Mouse (Mus musculus) MEL (cell line): ENCODE data around the gene Spag6l. TPM values are rescaled to one million over a fixed set of nuclear protein-coding genes. Genes with fewer than 3 reads are reported as not detected.
"Not testable (repeated sequence)": the region's sequence is repeated elsewhere in the genome, so short reads cannot be mapped to it uniquely, and the experiment has no call there.

Source experiments
- DNase-seq: peaks from one replicate; pipeline ENCODE4 v3.0.0; 2011; ENCODE audit warnings: low read depth, low spot score
- H3K27ac ChIP-seq: 2 replicates; pipeline ENCODE4 v1.5.1; 2012; ENCODE audit warnings: low read depth, mild to moderate bottlenecking, control low read depth, low read length, moderate library complexity; ENCODE audit not compliant: control insufficient read depth
- H3K27me3 ChIP-seq, 2 experiments: fragments of 150-350 bp in 1 of 2; sonication (generic) in 1 of 2; 2 replicates each; pipeline ENCODE4 v1.6.1; 2012; ENCODE audit warnings: low read length in 2 of 2, mild to moderate bottlenecking in 2 of 2, improper control_type of control experiment in 1 of 2, moderate library complexity in 1 of 2; ENCODE audit not compliant: insufficient read depth in 2 of 2, control insufficient read depth in 1 of 2
- H3K36me3 ChIP-seq, 2 experiments: 2 replicates each; pipeline ENCODE4 v1.6.1; 2012 to 2014; ENCODE audit warnings: low read length in 2 of 2, improper control_type of control experiment in 1 of 2, inconsistent platforms in 1 of 2, mild to moderate bottlenecking in 1 of 2; ENCODE audit not compliant: insufficient read depth in 2 of 2, control insufficient read depth in 1 of 2
- H3K4me1 ChIP-seq, 2 experiments: fragments of 150-350 bp in 1 of 2; sonication (generic) in 1 of 2; 2 replicates each; pipeline ENCODE4 v1.6.1; 2012; ENCODE audit warnings: low read length in 2 of 2, improper control_type of control experiment in 1 of 2, mild to moderate bottlenecking in 1 of 2; ENCODE audit not compliant: insufficient read depth in 2 of 2, control insufficient read depth in 1 of 2
- H3K4me3 ChIP-seq, 2 experiments: fragments of 150-350 bp in 1 of 2; sonication (generic) in 1 of 2; 2 replicates each; pipeline ENCODE4 v1.5.1; 2012; ENCODE audit warnings: low read depth in 2 of 2, low read length in 2 of 2, mild to moderate bottlenecking in 2 of 2, moderate library complexity in 2 of 2, control low read depth in 1 of 2, improper control_type of control experiment in 1 of 2; ENCODE audit not compliant: control insufficient read depth in 1 of 2, insufficient read depth in 1 of 2
- H3K79me2 ChIP-seq: 2 replicates; pipeline ENCODE4 v1.6.1; 2012; ENCODE audit warnings: mild to moderate bottlenecking, low read length, moderate library complexity; ENCODE audit not compliant: control insufficient read depth, poor library complexity, insufficient read depth
- H3K9ac ChIP-seq: 2 replicates; pipeline ENCODE4 v1.6.1; 2012; ENCODE audit warnings: low read depth, mild to moderate bottlenecking, control low read depth, low read length, moderate library complexity; ENCODE audit not compliant: control insufficient read depth, poor library complexity, severe bottlenecking
- H3K9me3 ChIP-seq: fragments of 150-350 bp; sonication (generic); replicated peaks from 2 replicates; pipeline ENCODE4 v1.6.1; 2012; ENCODE audit warnings: mild to moderate bottlenecking, low read length, improper control_type of control experiment, moderate library complexity; ENCODE audit not compliant: insufficient read depth
- BHLHE40 ChIP-seq: IDR thresholded peaks from 2 replicates; pipeline ENCODE4 v1.6.1; 2012; ENCODE audit warnings: low read depth, mild to moderate bottlenecking, inconsistent platforms, low read length, improper control_type of control experiment, borderline replicate concordance
- CHD2 ChIP-seq: IDR thresholded peaks from 2 replicates; pipeline ENCODE4 v1.6.1; 2011; ENCODE audit warnings: low read length, improper control_type of control experiment
- CTCF ChIP-seq, 3 experiments: IDR thresholded peaks in 2 of 3; conservative IDR thresholded peaks in 1 of 3; 2 replicates each; pipeline ENCODE4 v1.5.1; 2011 to 2012; ENCODE audit warnings: low read length in 3 of 3, low read depth in 2 of 3, mild to moderate bottlenecking in 2 of 3, improper control_type of control experiment in 1 of 3, inconsistent platforms in 1 of 3, mixed read lengths in 1 of 3, moderate library complexity in 1 of 3; ENCODE audit not compliant: control insufficient read depth in 1 of 3, insufficient read depth in 1 of 3, poor library complexity in 1 of 3, severe bottlenecking in 1 of 3
- EP300 ChIP-seq, 2 experiments: IDR thresholded peaks; 2 replicates each; pipeline ENCODE4 v1.6.1; 2011; ENCODE audit warnings: improper control_type of control experiment in 2 of 2, low read length in 2 of 2, low read depth in 1 of 2, mild to moderate bottlenecking in 1 of 2
- ETS1 ChIP-seq: IDR thresholded peaks from 2 replicates; pipeline ENCODE4 v1.6.1; 2012; ENCODE audit warnings: low read depth, mild to moderate bottlenecking, inconsistent platforms, low read length, improper control_type of control experiment, moderate library complexity
- GABPA ChIP-seq: IDR thresholded peaks from 2 replicates; pipeline ENCODE4 v1.6.1; 2012; ENCODE audit warnings: low read depth, mild to moderate bottlenecking, inconsistent platforms, low read length, improper control_type of control experiment, moderate library complexity
- POLR2AphosphoS2 ChIP-seq: IDR thresholded peaks from 2 replicates; pipeline ENCODE4 v1.6.1; 2011; ENCODE audit warnings: low read length, improper control_type of control experiment
- RAD21 ChIP-seq: IDR thresholded peaks from 2 replicates; pipeline ENCODE4 v1.6.1; 2011; ENCODE audit warnings: mild to moderate bottlenecking, low read depth, low read length, improper control_type of control experiment
- SMC3 ChIP-seq: IDR thresholded peaks from 2 replicates; pipeline ENCODE4 v1.6.1; 2011; ENCODE audit warnings: low read depth, low read length, improper control_type of control experiment
- TBP ChIP-seq: IDR thresholded peaks from 2 replicates; pipeline ENCODE4 v1.8.0; 2011; ENCODE audit warnings: low read depth, low read length, improper control_type of control experiment
- TCF12 ChIP-seq: IDR thresholded peaks from 2 replicates; pipeline ENCODE4 v1.6.1; 2014; ENCODE audit warnings: low read depth, mild to moderate bottlenecking, inconsistent platforms, low read length, improper control_type of control experiment, moderate library complexity
- USF2 ChIP-seq, 2 experiments: IDR thresholded peaks; 2 replicates each; pipeline ENCODE4 v1.6.1; 2011 to 2012; ENCODE audit warnings: improper control_type of control experiment in 2 of 2, low read length in 2 of 2, borderline replicate concordance in 1 of 2, inconsistent platforms in 1 of 2, low read depth in 1 of 2, mild to moderate bottlenecking in 1 of 2; ENCODE audit not compliant: insufficient read depth in 1 of 2
- ZC3H11A ChIP-seq: IDR thresholded peaks from 2 replicates; pipeline ENCODE4 v1.6.1; 2012; ENCODE audit warnings: low read depth, mild to moderate bottlenecking, inconsistent platforms, low read length, improper control_type of control experiment
- ZKSCAN1 ChIP-seq: IDR thresholded peaks from 2 replicates; pipeline ENCODE4 v1.6.1; 2012; ENCODE audit warnings: low read depth, mild to moderate bottlenecking, inconsistent platforms, low read length, improper control_type of control experiment, moderate library complexity
- ZNF384 ChIP-seq: IDR thresholded peaks from 2 replicates; pipeline ENCODE4 v1.6.1; 2012; ENCODE audit warnings: low read depth, mild to moderate bottlenecking, inconsistent platforms, low read length, improper control_type of control experiment
- polyA plus RNA-seq, 2 experiments: library from polyadenylated mRNA; stranded (reverse) in 1 of 2; unstranded in 1 of 2; fragments of >175 nt in 1 of 2; fragments of >200 nt in 1 of 2; gene quantifications; 2 replicates each; pipeline versions ENCODE4 v1.2.1 to v1.2.4; 2012; ENCODE audit warnings: low replicate concordance in 2 of 2, low read depth in 1 of 2; ENCODE audit not compliant: insufficient read length in 2 of 2, insufficient read depth in 1 of 2, missing spikeins in 1 of 2
- total RNA-seq: library from RNA; depleted of rRNA; stranded (reverse); fragments of 300-350 nt; gene quantifications from 2 replicates; pipeline ENCODE4 v1.2.3, GENCODE M21; 2012

Gene Spag6l
- total and polyA plus RNA-seq, 3 experiments, result not detected

DNA sequence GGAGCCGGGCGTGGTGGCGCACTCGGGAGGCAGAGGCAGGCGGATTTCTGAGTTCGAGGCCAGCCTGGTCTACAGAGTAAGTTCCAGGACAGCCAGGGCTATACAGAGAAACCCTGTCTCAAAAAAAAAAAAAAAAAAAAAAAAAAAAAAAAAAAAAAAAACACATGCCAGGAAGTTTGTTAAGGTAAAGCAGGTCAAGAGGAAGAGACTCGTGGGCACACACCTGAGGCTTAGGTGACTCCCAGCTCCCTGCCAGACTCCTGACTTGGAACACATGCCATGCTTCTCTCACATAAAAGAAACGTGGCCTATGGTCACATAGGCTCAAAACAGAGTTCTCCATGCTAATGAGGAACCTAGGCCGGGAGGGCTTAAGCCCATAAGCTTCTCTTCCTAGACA, 26.8 kb upstream of the Spag6l start:
- peak; percentile 52 for TF ChIP-seq ZNF384
- not testable (repeated sequence) for H3K27me3 ChIP-seq, H3K4me1 ChIP-seq, DNase-seq, H3K4me3 ChIP-seq, H3K36me3 ChIP-seq, H3K27ac ChIP-seq, H3K9me3 ChIP-seq, H3K9ac ChIP-seq, H3K79me2 ChIP-seq

DNA sequence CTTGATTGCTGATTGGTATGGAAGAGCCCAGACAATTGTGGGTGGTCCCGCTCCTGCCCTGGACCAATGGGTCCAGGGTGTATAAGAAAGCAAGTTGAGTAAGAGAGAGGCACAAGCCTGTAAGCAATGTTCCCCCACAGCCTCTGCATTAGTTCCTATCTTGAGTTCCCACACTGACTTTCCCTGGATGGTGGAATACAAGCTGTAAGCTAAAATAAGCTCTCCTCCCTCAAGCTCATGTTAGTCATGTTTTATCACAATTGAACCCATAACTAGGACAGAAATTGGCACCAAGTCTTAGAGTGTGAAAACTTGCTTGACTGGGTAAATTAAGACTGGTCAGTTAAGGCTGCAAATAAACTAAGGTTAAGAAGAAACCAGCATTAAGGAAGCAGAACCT, 26.3 kb upstream of the Spag6l start:
- TF ChIP-seq ETS1 (no peak), ZNF384 (no peak), CHD2 (no peak), SMC3 (no peak), USF2 (IDR thresholded peaks at IDR 0.05; ENCODE audit: borderline replicate concordance in 1 of 2, insufficient read depth in 1 of 2, low read depth in 1 of 2, low read length in 2 of 2) (no peak), GABPA (no peak)
- Histone ChIP-seq H3K4me1 (no peaks in the 10 kb centered on the region; a peak in 1 of 4 replicates), H3K9me3 (no peaks in the 10 kb centered on the region), H3K27ac (no peak overlapping the region), H3K4me3 (no peak overlapping the region), H3K36me3 (no peaks in the 10 kb centered on the region), H3K27me3 (peaks cover 0 to 1% of the 10 kb centered on the region in 2 experiments; a peak in 1 of 4 replicates), H3K9ac (no peak overlapping the region), H3K79me2 (no peaks in the 10 kb centered on the region)
- no peak for DNase-seq

DNA sequence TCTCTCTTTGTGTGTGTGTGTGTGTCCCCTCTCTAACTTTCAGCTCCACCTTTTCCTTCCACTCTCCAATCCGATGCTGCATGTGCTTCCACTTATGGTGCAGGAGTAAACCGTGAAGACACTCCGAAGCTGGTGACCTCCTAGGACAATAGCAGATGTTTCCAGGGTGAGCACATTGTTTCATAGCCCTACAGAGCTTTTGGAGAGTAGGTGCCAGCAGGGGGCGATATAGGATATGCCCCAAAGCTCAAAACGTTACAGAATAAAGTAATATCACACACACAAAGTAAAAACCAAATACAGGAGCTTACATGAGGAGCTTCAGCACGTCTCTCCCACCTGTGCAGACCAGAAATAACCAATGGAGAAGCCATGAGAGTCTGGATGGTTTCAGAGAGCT, 25.6 kb upstream of the Spag6l start:
- Histone ChIP-seq H3K4me3 (no peak overlapping the region), H3K27me3 (peaks cover 0 to 1% of the 10 kb centered on the region in 2 experiments; a peak in 1 of 4 replicates), H3K36me3 (no peaks in the 10 kb centered on the region), H3K27ac (no peak overlapping the region), H3K9ac (peak overlapping the region; percentile 29; the same call in 1 of the 2 replicates), H3K9me3 (no peaks in the 10 kb centered on the region), H3K79me2 (no peaks in the 10 kb centered on the region), H3K4me1 (no peaks in the 10 kb centered on the region; a peak in 1 of 4 replicates)
- DNase-seq, result peak; percentile 77
- TF ChIP-seq RAD21, result peak; percentile 82
- peak; percentile 77 for TF ChIP-seq SMC3
- TF ChIP-seq EP300 (IDR thresholded peaks at IDR 0.05; ENCODE audit: low read depth in 1 of 2, low read length in 2 of 2), result no peak
- no peak for TF ChIP-seq TBP
- peak; percentile 58 for TF ChIP-seq ZC3H11A
- TF ChIP-seq POLR2AphosphoS2, result no peak
- no peak for TF ChIP-seq BHLHE40
- TF ChIP-seq CTCF (IDR thresholded peaks at IDR 0.05 in 2 of 3, conservative IDR thresholded peaks at IDR 0.05 in 1 of 3; ENCODE audit: control insufficient read depth in 1 of 3, insufficient read depth in 1 of 3, low read depth in 2 of 3, low read length in 3 of 3, poor library complexity in 1 of 3, severe bottlenecking in 1 of 3), result peak; percentile 60 to 83 (median 83)
- no peak for TF ChIP-seq TCF12
- TF ChIP-seq CHD2, result no peak
- TF ChIP-seq ZKSCAN1, result no peak
